Mouse (Mus musculus) embryonic facial prominence, embryonic 13.5 days (tissue): Measurements from ENCODE around the gene Pmvk. TPM values are rescaled to one million over a fixed set of nuclear protein-coding genes. Genes with fewer than 3 reads are reported as not detected.

ENCODE experiments used
- ATAC-seq: fragments of 200-750 bp; cut with Nextera tagmentation; 2 replicates; pipeline ENCODE4 v1.8.0; 2017; ENCODE audit warnings: low read depth; ENCODE audit not compliant: insufficient number of reproducible peaks, insufficient read depth, low FRiP score, low TSS enrichment
- H3K27ac ChIP-seq: fragments of 300-500 bp; sonication (generic); 2 replicates; pipeline ENCODE4 v1.5.1; 2015; ENCODE audit warnings: moderate library complexity, mild to moderate bottlenecking, inconsistent platforms
- H3K27me3 ChIP-seq: fragments of 300-500 bp; sonication (generic); 2 replicates; pipeline ENCODE4 v1.6.1; 2015; ENCODE audit warnings: mild to moderate bottlenecking, inconsistent platforms
- H3K36me3 ChIP-seq: fragments of 300-500 bp; sonication (generic); 2 replicates; pipeline ENCODE4 v1.6.1; 2015; ENCODE audit warnings: mild to moderate bottlenecking, inconsistent platforms
- H3K4me1 ChIP-seq: fragments of 300-500 bp; sonication (generic); 2 replicates; pipeline ENCODE4 v1.6.1; 2015; ENCODE audit warnings: inconsistent platforms
- H3K4me2 ChIP-seq: fragments of 300-500 bp; sonication (generic); 2 replicates; pipeline ENCODE4 v1.6.1; 2015; ENCODE audit warnings: moderate library complexity, mild to moderate bottlenecking, inconsistent platforms
- H3K4me3 ChIP-seq: fragments of 300-500 bp; sonication (generic); 2 replicates; pipeline ENCODE4 v1.5.1; 2015; ENCODE audit warnings: mild to moderate bottlenecking, inconsistent platforms
- H3K9ac ChIP-seq: fragments of 300-500 bp; sonication (generic); 2 replicates; pipeline ENCODE4 v1.6.1; 2015; ENCODE audit warnings: mild to moderate bottlenecking, inconsistent platforms
- H3K9me3 ChIP-seq: fragments of 300-500 bp; sonication (generic); 2 replicates; pipeline ENCODE4 v1.6.1; 2016; ENCODE audit warnings: inconsistent platforms
- WGBS: fragments of 180-500 bp; shearing (Covaris S2); methylation state at CpG from one replicate; pipeline ENCODE4 v1.1.7; 2015; ENCODE audit warnings: mixed read lengths; 5-methylcytosine and 5-hydroxymethylcytosine counted together
- polyA plus RNA-seq: library from polyadenylated mRNA; unstranded; fragments of >200 nt; fragmentation: Nextera tagmentation; extraction: Ambion mirVana; gene quantifications from 2 replicates; pipeline ENCODE4 v1.2.1, GENCODE M21; 2015

Pmvk gene
- polyA plus RNA-seq, 1 experiment from 2014 or later = 57.5 TPM

GRCm38 (mm10) chr3:89484766-89485524 is 30.6 kb downstream of the Pmvk start:
- H3K9me3 ChIP-seq = no peaks in the 10 kb centered on the region
- H3K27me3 ChIP-seq = peaks cover 16% of the 10 kb centered on the region; the same call in 1 of the 2 replicates
- peak overlapping the region; percentile 51 for H3K4me2 ChIP-seq
- 18% methylated on average over 24 of the region's 24 CpGs for WGBS
- no peaks in the 10 kb centered on the region for H3K36me3 ChIP-seq
- H3K27ac ChIP-seq = no peak overlapping the region
- 0 out of 2 replicates have a peak overlapping the region, but pooled peaks have one; percentile 21 for H3K9ac ChIP-seq
- H3K4me3 ChIP-seq = 0 out of 2 replicates have a peak overlapping the region, but pooled peaks have one; percentile 12
- peak; percentile 79; the same call in 1 of the 2 replicates for ATAC-seq
- peaks cover 6% of the 10 kb centered on the region for H3K4me1 ChIP-seq

- Histone ChIP-seq H3K27me3 (peaks cover 16% of the 10 kb centered on the region; the same call in 1 of the 2 replicates), H3K36me3 (no peaks in the 10 kb centered on the region), H3K4me3 (no peak overlapping the region), H3K4me1 (peaks cover 6% of the 10 kb centered on the region), H3K9ac (no peak overlapping the region), H3K4me2 (no peak overlapping the region), H3K27ac (no peak overlapping the region), H3K9me3 (no peaks in the 10 kb centered on the region)
- no peak for ATAC-seq
- WGBS = 66% methylated on average over 8 of the region's 8 CpGs
Measured at GRCm38 (mm10) chr3:89486111-89486510, 31.8 kb downstream of the Pmvk start.

GRCm38 (mm10) chr3:89486916-89487702 is 32.8 kb downstream of the Pmvk start:
- no peak overlapping the region for H3K27ac ChIP-seq
- no peaks in the 10 kb centered on the region for H3K9me3 ChIP-seq
- no peak for ATAC-seq
- 71% methylated on average over 20 of the region's 20 CpGs for WGBS
- no peak overlapping the region for H3K4me3 ChIP-seq
- H3K27me3 ChIP-seq = peaks cover 16% of the 10 kb centered on the region; the same call in 1 of the 2 replicates
- H3K4me2 ChIP-seq = no peak overlapping the region
- no peaks in the 10 kb centered on the region for H3K36me3 ChIP-seq
- H3K4me1 ChIP-seq = peaks cover 6% of the 10 kb centered on the region
- no peak overlapping the region for H3K9ac ChIP-seq

- WGBS = 87% methylated on average over 3 of the region's 3 CpGs
- peaks cover 7% of the 10 kb centered on the region; the same call in 1 of the 2 replicates for H3K27me3 ChIP-seq
- no peaks in the 10 kb centered on the region for H3K36me3 ChIP-seq
- H3K9me3 ChIP-seq = peaks cover 3% of the 10 kb centered on the region; the same call in 1 of the 2 replicates
- no peak overlapping the region for H3K9ac ChIP-seq
- no peak for ATAC-seq
- H3K27ac ChIP-seq = no peak overlapping the region
- H3K4me1 ChIP-seq = no peaks in the 10 kb centered on the region; the same call in 1 of the 2 replicates
- no peak overlapping the region for H3K4me3 ChIP-seq
- no peak overlapping the region for H3K4me2 ChIP-seq
Measured at GRCm38 (mm10) chr3:89490790-89491189, 36.4 kb downstream of the Pmvk start.

GRCm38 (mm10) chr3:89491559-89491958 is 37.2 kb downstream of the Pmvk start:
- H3K36me3 ChIP-seq = no peaks in the 10 kb centered on the region
- no peak overlapping the region for H3K9ac ChIP-seq
- H3K4me1 ChIP-seq = no peaks in the 10 kb centered on the region; the same call in 1 of the 2 replicates
- H3K4me3 ChIP-seq = no peak overlapping the region
- no peak overlapping the region for H3K27ac ChIP-seq
- ATAC-seq = no peak
- peaks cover 3% of the 10 kb centered on the region; the same call in 1 of the 2 replicates for H3K9me3 ChIP-seq
- peaks cover 4% of the 10 kb centered on the region; the same call in 1 of the 2 replicates for H3K27me3 ChIP-seq
- 87% methylated on average over 5 of the region's 5 CpGs for WGBS
- no peak overlapping the region for H3K4me2 ChIP-seq

- H3K4me1 ChIP-seq = no peaks in the 10 kb centered on the region; the same call in 1 of the 2 replicates
- H3K9me3 ChIP-seq = peaks cover 3% of the 10 kb centered on the region; the same call in 1 of the 2 replicates
- 37% methylated on average over 8 of the region's 8 CpGs for WGBS
- H3K4me2 ChIP-seq = no peak overlapping the region
- no peak overlapping the region for H3K9ac ChIP-seq
- no peaks in the 10 kb centered on the region for H3K27me3 ChIP-seq
- H3K4me3 ChIP-seq = no peak overlapping the region
- ATAC-seq = no peak
- H3K27ac ChIP-seq = no peak overlapping the region
- no peaks in the 10 kb centered on the region for H3K36me3 ChIP-seq
Measured at GRCm38 (mm10) chr3:89492701-89493151, 38.4 kb downstream of the Pmvk start.

GRCm38 (mm10) chr3:89494630-89495029 is 40.3 kb downstream of the Pmvk start:
- ATAC-seq = no peak
- 88% methylated on average over 5 of the region's 5 CpGs for WGBS
- Histone ChIP-seq H3K9ac (no peak overlapping the region), H3K27me3 (no peaks in the 10 kb centered on the region), H3K4me1 (no peaks in the 10 kb centered on the region; the same call in 1 of the 2 replicates), H3K36me3 (no peaks in the 10 kb centered on the region), H3K4me3 (no peak overlapping the region), H3K4me2 (no peak overlapping the region), H3K27ac (no peak overlapping the region), H3K9me3 (peaks cover 3% of the 10 kb centered on the region; the same call in 1 of the 2 replicates)

GRCm38 (mm10) chr3:89496366-89496765 is 42.0 kb downstream of the Pmvk start:
- no peak overlapping the region for H3K4me2 ChIP-seq
- H3K9me3 ChIP-seq = peaks cover 3% of the 10 kb centered on the region; the same call in 1 of the 2 replicates
- no peaks in the 10 kb centered on the region for H3K36me3 ChIP-seq
- no peak overlapping the region for H3K9ac ChIP-seq
- no peak overlapping the region for H3K4me3 ChIP-seq
- H3K27ac ChIP-seq = no peak overlapping the region
- no peaks in the 10 kb centered on the region; the same call in 1 of the 2 replicates for H3K4me1 ChIP-seq
- H3K27me3 ChIP-seq = no peaks in the 10 kb centered on the region
- 64% methylated on average over 3 of the region's 3 CpGs for WGBS
- ATAC-seq = no peak

GRCm38 (mm10) chr3:89499696-89500095 is 45.4 kb downstream of the Pmvk start:
- H3K9me3 ChIP-seq = peaks cover 2% of the 10 kb centered on the region; the same call in 1 of the 2 replicates
- H3K27me3 ChIP-seq = no peaks in the 10 kb centered on the region
- no peak overlapping the region for H3K4me3 ChIP-seq
- no peak overlapping the region for H3K4me2 ChIP-seq
- H3K9ac ChIP-seq = no peak overlapping the region
- H3K4me1 ChIP-seq = no peaks in the 10 kb centered on the region
- H3K27ac ChIP-seq = no peak overlapping the region
- ATAC-seq = no peak
- no peaks in the 10 kb centered on the region for H3K36me3 ChIP-seq
- 41% methylated on average over 7 of the region's 7 CpGs for WGBS

- H3K4me1 ChIP-seq = no peaks in the 10 kb centered on the region
- ATAC-seq = no peak
Measured at GRCm38 (mm10) chr3:89501486-89501885, 47.1 kb downstream of the Pmvk start.

GRCm38 (mm10) chr3:89502551-89502950 is 48.2 kb downstream of the Pmvk start:
- no peaks in the 10 kb centered on the region for H3K9me3 ChIP-seq
- H3K36me3 ChIP-seq = no peaks in the 10 kb centered on the region
- no peak overlapping the region for H3K4me2 ChIP-seq
- ATAC-seq = no peak
- peaks cover 5% of the 10 kb centered on the region for H3K4me1 ChIP-seq
- WGBS = 74% methylated on average over 7 of the region's 7 CpGs
- peaks cover 7% of the 10 kb centered on the region for H3K27me3 ChIP-seq
- H3K9ac ChIP-seq = no peak overlapping the region
- no peak overlapping the region for H3K27ac ChIP-seq
- H3K4me3 ChIP-seq = no peak overlapping the region

More at GRCm38 (mm10) chr3:89501486-89501885, 47.1 kb downstream of the Pmvk start:
- H3K36me3 ChIP-seq = no peaks in the 10 kb centered on the region
- H3K27me3 ChIP-seq = peaks cover 3% of the 10 kb centered on the region
- no peak overlapping the region for H3K27ac ChIP-seq
- H3K4me2 ChIP-seq = no peak overlapping the region
- H3K4me3 ChIP-seq = no peak overlapping the region
- H3K9ac ChIP-seq = no peak overlapping the region
- no peaks in the 10 kb centered on the region for H3K9me3 ChIP-seq
